Comparison of ENCODE assay signal across 19 mouse cellular contexts in the genomic region with DNA sequence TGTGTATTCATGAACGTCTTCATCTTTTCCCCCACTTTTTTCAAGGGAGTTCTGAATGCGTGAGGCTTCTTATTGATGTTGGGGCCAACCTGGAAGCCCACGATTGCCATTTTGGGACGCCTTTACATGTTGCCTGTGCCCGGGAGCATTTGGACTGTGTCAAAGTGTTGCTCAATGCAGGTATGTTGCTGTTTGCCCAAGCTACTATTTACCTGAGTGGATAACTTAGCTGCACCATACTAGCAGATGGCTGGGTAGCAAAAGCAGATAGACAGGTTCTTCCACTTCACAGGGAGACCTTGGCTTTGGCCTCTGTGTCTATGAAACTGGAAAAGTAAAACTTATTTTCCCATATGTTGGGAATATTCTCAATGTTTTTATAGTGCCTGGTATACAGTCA. TPM values are rescaled to one million over a fixed set of nuclear protein-coding genes. Genes with fewer than 3 reads are reported as not detected.
DNase-seq lines count a peak whose midpoint lies in the region; ATAC-seq and TF ChIP-seq lines count a peak whose summit lies in the region.
"Had no signal": no experiment of that assay in that cellular context is flagged by ENCODE, and none has a peak within 500 bp of the region (broad histone marks: within the 10 kb centered on the region; RNA-seq: fewer than 3 reads in every experiment).

No protein-coding gene starts in this region.

- ATAC-seq in liver, embryonic 15.5 days (ENCODE audit: insufficient read depth): 0 out of 2 replicates have a peak, but pooled peaks have one; percentile 50
- ATAC-seq in liver, embryonic 11.5 days (replicated peaks; ENCODE audit: low FRiP score): no peak
- ATAC-seq in intestine, postnatal 0 days: peak; percentile 55
- peak; percentile 90 for ATAC-seq in lung, postnatal 0 days
- peak; percentile 79 for ATAC-seq in stomach, embryonic 16.5 days (ENCODE audit: insufficient read depth, low FRiP score)

- no peaks in the 10 kb centered on the region for H3K27me3 ChIP-seq in liver, embryonic 15.5 days
- no peaks in the 10 kb centered on the region for H3K27me3 ChIP-seq in liver, embryonic 11.5 days (replicated peaks; ENCODE audit: control insufficient read depth, insufficient read depth, low read length)
- no peaks in the 10 kb centered on the region for H3K27me3 ChIP-seq in intestine, postnatal 0 days (replicated peaks; ENCODE audit: control insufficient read depth, insufficient read depth, low read length)
- H3K27me3 ChIP-seq in lung, postnatal 0 days (replicated peaks; ENCODE audit: insufficient read depth, low read length): no peaks in the 10 kb centered on the region
- no peaks in the 10 kb centered on the region for H3K27me3 ChIP-seq in stomach, embryonic 16.5 days (ENCODE audit: control insufficient read depth, insufficient read depth, low read length)
- H3K27me3 ChIP-seq: embryonic facial prominence, embryonic 15.5 days; heart, embryonic 15.5 days; kidney, embryonic 15.5 days; limb, embryonic 13.5 days; megakaryocyte, embryonic 14.5 days had no signal

- H3K9me3 ChIP-seq in liver, embryonic 15.5 days (replicated peaks): no peaks in the 10 kb centered on the region
- no peaks in the 10 kb centered on the region for H3K9me3 ChIP-seq in liver, embryonic 11.5 days (ENCODE audit: control insufficient read depth, low read length)
- no peaks in the 10 kb centered on the region for H3K9me3 ChIP-seq in intestine, postnatal 0 days (ENCODE audit: control insufficient read depth)
- H3K9me3 ChIP-seq in lung, postnatal 0 days (ENCODE audit: low read length): no peaks in the 10 kb centered on the region
- H3K9me3 ChIP-seq in stomach, embryonic 16.5 days (replicated peaks; ENCODE audit: control insufficient read depth, low read length): no peaks in the 10 kb centered on the region
- H3K9me3 ChIP-seq: embryonic facial prominence, embryonic 15.5 days; heart, embryonic 15.5 days; hindbrain, embryonic 10.5 days; kidney, embryonic 15.5 days had no signal

- TF ChIP-seq EP300 in lung, postnatal 0 days (IDR thresholded peaks at IDR 0.05): peak; percentile 76

- H3K27ac ChIP-seq in liver, embryonic 15.5 days (replicated peaks): peak overlapping the region; percentile 45; the same call in 1 of the 2 replicates
- no peak overlapping the region for H3K27ac ChIP-seq in liver, embryonic 11.5 days (ENCODE audit: low read depth, low read length)
- no peak overlapping the region for H3K27ac ChIP-seq in intestine, postnatal 0 days (ENCODE audit: low read depth, low read length)
- H3K27ac ChIP-seq in lung, postnatal 0 days (ENCODE audit: low read length): peak overlapping the region; percentile 51; the same call in 1 of the 2 replicates
- peak overlapping the region; percentile 75 for H3K27ac ChIP-seq in stomach, embryonic 16.5 days (ENCODE audit: low read length)
- H3K27ac ChIP-seq: embryonic facial prominence, embryonic 15.5 days; heart, embryonic 15.5 days; hindbrain, embryonic 10.5 days; layer of hippocampus, adult 2 months; limb, embryonic 13.5 days had no signal

- no peak for TF ChIP-seq CTCF in intestine, postnatal 0 days (IDR thresholded peaks at IDR 0.05; ENCODE audit: low read depth)
- TF ChIP-seq CTCF in lung, postnatal 0 days (IDR thresholded peaks at IDR 0.05): no peak

- 67% methylated on average over 5 of the region's 5 CpGs for WGBS in liver, embryonic 15.5 days (ENCODE audit: insufficient replicate concordance)
- WGBS in liver, embryonic 11.5 days: 71% methylated on average over 5 of the region's 5 CpGs
- WGBS in intestine, postnatal 0 days: 58% methylated on average over 5 of the region's 5 CpGs
- WGBS in lung, postnatal 0 days: 74% methylated on average over 5 of the region's 5 CpGs
- 63% methylated on average over 5 of the region's 5 CpGs for WGBS in stomach, embryonic 16.5 days

- H3K4me1 ChIP-seq in liver, embryonic 15.5 days (replicated peaks): no peaks in the 10 kb centered on the region
- no peaks in the 10 kb centered on the region for H3K4me1 ChIP-seq in liver, embryonic 11.5 days (replicated peaks; ENCODE audit: control insufficient read depth, insufficient read depth, low read length)
- H3K4me1 ChIP-seq in intestine, postnatal 0 days (replicated peaks; ENCODE audit: control insufficient read depth, insufficient read depth, low read length): no peaks in the 10 kb centered on the region
- 0 out of 2 replicates have a peak, but pooled peaks cover 3% of the 10 kb centered on the region for H3K4me1 ChIP-seq in lung, postnatal 0 days (ENCODE audit: insufficient read depth, low read depth, low read length)
- no peaks in the 10 kb centered on the region for H3K4me1 ChIP-seq in stomach, embryonic 16.5 days (ENCODE audit: control insufficient read depth, insufficient read depth, low read length)
- H3K4me1 ChIP-seq: embryonic facial prominence, embryonic 15.5 days; heart, embryonic 15.5 days; hindbrain, embryonic 10.5 days; kidney, embryonic 15.5 days; limb, embryonic 13.5 days had no signal

- no peak overlapping the region for H3K9ac ChIP-seq in liver, embryonic 15.5 days
- H3K9ac ChIP-seq in liver, embryonic 11.5 days (ENCODE audit: low read depth, low read length): no peak overlapping the region
- H3K9ac ChIP-seq in intestine, postnatal 0 days (ENCODE audit: low read depth, low read length): no peak overlapping the region
- no peak overlapping the region for H3K9ac ChIP-seq in lung, postnatal 0 days (replicated peaks; ENCODE audit: low read depth)
- no peak overlapping the region for H3K9ac ChIP-seq in stomach, embryonic 16.5 days (ENCODE audit: low read length)
- H3K9ac ChIP-seq: embryonic facial prominence, embryonic 15.5 days; heart, embryonic 15.5 days; kidney, embryonic 15.5 days; limb, embryonic 13.5 days had no signal

- H3K36me3 ChIP-seq in liver, embryonic 15.5 days (replicated peaks): no peaks in the 10 kb centered on the region
- no peaks in the 10 kb centered on the region for H3K36me3 ChIP-seq in liver, embryonic 11.5 days (ENCODE audit: control insufficient read depth, insufficient read depth, low read length)
- H3K36me3 ChIP-seq in intestine, postnatal 0 days (ENCODE audit: control insufficient read depth, insufficient read depth): peaks cover 4% of the 10 kb centered on the region; the same call in 1 of the 2 replicates
- peaks cover 6% of the 10 kb centered on the region; the same call in 1 of the 2 replicates for H3K36me3 ChIP-seq in lung, postnatal 0 days (ENCODE audit: insufficient read depth, low read length)
- H3K36me3 ChIP-seq in stomach, embryonic 16.5 days (ENCODE audit: control insufficient read depth, insufficient read depth, low read length): no peaks in the 10 kb centered on the region
- H3K36me3 ChIP-seq: heart, embryonic 15.5 days had no signal

- H3K4me2 ChIP-seq in liver, embryonic 15.5 days: no peak overlapping the region
- no peak overlapping the region for H3K4me2 ChIP-seq in liver, embryonic 11.5 days
- no peak overlapping the region for H3K4me2 ChIP-seq in intestine, postnatal 0 days (replicated peaks; ENCODE audit: low read depth)
- no peak overlapping the region for H3K4me2 ChIP-seq in lung, postnatal 0 days (replicated peaks; ENCODE audit: low read depth, low read length)
- H3K4me2 ChIP-seq in stomach, embryonic 16.5 days (ENCODE audit: low read depth, low read length): 0 out of 2 replicates have a peak overlapping the region, but pooled peaks have one; percentile 15
- H3K4me2 ChIP-seq: embryonic facial prominence, embryonic 15.5 days; heart, embryonic 15.5 days; kidney, embryonic 15.5 days; limb, embryonic 13.5 days had no signal

- no peak overlapping the region for H3K4me3 ChIP-seq in liver, embryonic 15.5 days (replicated peaks)
- no peak overlapping the region for H3K4me3 ChIP-seq in liver, embryonic 11.5 days (ENCODE audit: low read depth, low read length)
- H3K4me3 ChIP-seq in intestine, postnatal 0 days (ENCODE audit: low read depth, low read length): no peak overlapping the region
- H3K4me3 ChIP-seq in lung, postnatal 0 days (ENCODE audit: low read depth, low read length): no peak overlapping the region
- H3K4me3 ChIP-seq in stomach, embryonic 16.5 days (replicated peaks; ENCODE audit: low read length): no peak overlapping the region
- H3K4me3 ChIP-seq: embryonic facial prominence, embryonic 15.5 days; heart, embryonic 15.5 days; hindbrain, embryonic 10.5 days; kidney, embryonic 15.5 days; layer of hippocampus, adult 2 months; limb, embryonic 13.5 days; megakaryocyte, embryonic 14.5 days had no signal

- no peak for DNase-seq in liver, embryonic 11.5 days (ENCODE audit: low spot score)
- DNase-seq in lung, postnatal 0 days (ENCODE audit: low spot score): peak; percentile 86
- DNase-seq in kidney, postnatal 10 days: no peak
- DNase-seq in cerebellum, adult 8-10 months: no peak
- DNase-seq: adrenal gland, postnatal 36 days; cerebellum, adult 2 months; heart, adult 18-20 months; right cerebral cortex, postnatal 25 days; thymus, postnatal 36 days had no signal

RNA-seq across cellular contexts. Expression of gene Asb13, which starts 11.0 kb away (rescaled TPM):
- polyA plus RNA-seq in liver, embryonic 15.5 days (2015; fragmentation: Nextera tagmentation; extraction: Ambion mirVana): 3.5 and 3.9 TPM in 2 replicates
- 4.7 and 4.9 TPM in 2 replicates for polyA plus RNA-seq in liver, embryonic 11.5 days (2014; fragmentation: Nextera tagmentation; extraction: Ambion mirVana)
- 3.4 and 4.2 TPM in 2 replicates for polyA plus RNA-seq in intestine, postnatal 0 days (2015; fragmentation: Nextera tagmentation; extraction: Ambion mirVana)
- polyA plus RNA-seq in lung, postnatal 0 days (2015; fragmentation: Nextera tagmentation; extraction: Ambion mirVana): 6.4 and 7.1 TPM in 2 replicates
- polyA plus RNA-seq in stomach, embryonic 16.5 days (2015; fragmentation: Nextera tagmentation; extraction: Ambion mirVana): 15.1 and 16.4 TPM in 2 replicates

RNA-seq across cellular contexts. Expression of gene Fam208b, which starts 34.0 kb away (rescaled TPM):
- polyA plus RNA-seq in liver, embryonic 15.5 days (2015; fragmentation: Nextera tagmentation; extraction: Ambion mirVana): 3.1 and 4.0 TPM in 2 replicates
- 10.8 and 14.5 TPM in 2 replicates for polyA plus RNA-seq in liver, embryonic 11.5 days (2014; fragmentation: Nextera tagmentation; extraction: Ambion mirVana)
- polyA plus RNA-seq in intestine, postnatal 0 days (2015; fragmentation: Nextera tagmentation; extraction: Ambion mirVana): 4.8 and 5.0 TPM in 2 replicates
- 5.9 and 6.3 TPM in 2 replicates for polyA plus RNA-seq in lung, postnatal 0 days (2015; fragmentation: Nextera tagmentation; extraction: Ambion mirVana)
- 10.5 and 11.2 TPM in 2 replicates for polyA plus RNA-seq in stomach, embryonic 16.5 days (2015; fragmentation: Nextera tagmentation; extraction: Ambion mirVana)

Comparison
In these comparisons a context has a peak if more than half of its experiments do, and no peak if none do; other contexts are left out.
1. H3K27ac ChIP-seq: peak in liver, embryonic 15.5 days (single experiment), lung, postnatal 0 days (single experiment) and stomach, embryonic 16.5 days (single experiment); none in liver, embryonic 11.5 days (single experiment) and intestine, postnatal 0 days (single experiment).